Mouse (Mus musculus): Measurements from ENCODE around the gene Mapkap1.
A peak's percentile ranks its signal among the peaks of the same experiment; 100 is the strongest.

The Mapkap1 gene

GRCm38 (mm10) chr2:34629758-34630157 lies 223.2 kb downstream of the Mapkap1 start:
- DNase-seq (ENCODE audit: extremely low spot score): no peak

GRCm38 (mm10) chr2:34630445-34630844 lies 223.9 kb downstream of the Mapkap1 start:
- DNase-seq (ENCODE audit: extremely low spot score): no peak

- no peak for DNase-seq (ENCODE audit: extremely low spot score)
Observed at GRCm38 (mm10) chr2:34632051-34632450, 225.5 kb downstream of the Mapkap1 start.

GRCm38 (mm10) chr2:34635249-34636165 lies 228.9 kb downstream of the Mapkap1 start:
- DNase-seq (ENCODE audit: extremely low spot score): no peak

- DNase-seq (ENCODE audit: extremely low spot score): peak; percentile 86
Observed at GRCm38 (mm10) chr2:34638955-34639650, 232.5 kb downstream of the Mapkap1 start.

GRCm38 (mm10) chr2:34639725-34640124 lies 233.2 kb downstream of the Mapkap1 start:
- DNase-seq (ENCODE audit: extremely low spot score): no peak

GRCm38 (mm10) chr2:34642351-34642750 lies 235.8 kb downstream of the Mapkap1 start:
- DNase-seq (ENCODE audit: extremely low spot score): no peak

GRCm38 (mm10) chr2:34644571-34645526 lies 238.3 kb downstream of the Mapkap1 start:
- DNase-seq (ENCODE audit: extremely low spot score): peak; percentile 45

- DNase-seq (ENCODE audit: extremely low spot score): peak; percentile 86
Observed at GRCm38 (mm10) chr2:34645851-34646540, 239.4 kb downstream of the Mapkap1 start.

- DNase-seq (ENCODE audit: extremely low spot score): no peak
Observed at GRCm38 (mm10) chr2:34646541-34646865, 239.9 kb downstream of the Mapkap1 start.

GRCm38 (mm10) chr2:34647410-34647809 lies 240.8 kb downstream of the Mapkap1 start:
- DNase-seq (ENCODE audit: extremely low spot score): no peak

- no peak for DNase-seq (ENCODE audit: extremely low spot score)
Observed at GRCm38 (mm10) chr2:34667820-34668219, 261.2 kb downstream of the Mapkap1 start.

- DNase-seq (ENCODE audit: extremely low spot score): no peak
Observed at GRCm38 (mm10) chr2:34668440-34669191, 262.0 kb downstream of the Mapkap1 start.

GRCm38 (mm10) chr2:34669203-34669746 lies 262.7 kb downstream of the Mapkap1 start:
- DNase-seq (ENCODE audit: extremely low spot score): no peak

- no peak for DNase-seq (ENCODE audit: extremely low spot score)
Observed at GRCm38 (mm10) chr2:34670470-34670869, 263.9 kb downstream of the Mapkap1 start.

- peak; percentile 66 for DNase-seq (ENCODE audit: extremely low spot score)
Observed at GRCm38 (mm10) chr2:34671385-34672026, 264.9 kb downstream of the Mapkap1 start.

- no peak for DNase-seq (ENCODE audit: extremely low spot score)
Observed at GRCm38 (mm10) chr2:34673846-34674245, 267.3 kb downstream of the Mapkap1 start.

Data from embryo, embryonic 9.5 days (tissue).